ENCODE assay signal across 15 mouse cellular contexts in genomic region chr2:165736297-165736696, GRCm38 (mm10).
"Had no signal": no experiment of that assay in that cellular context is flagged by ENCODE, and none has a peak within 500 bp of the region (broad histone marks: within the 10 kb centered on the region; RNA-seq: fewer than 3 reads in every experiment).

No protein-coding gene starts in this region.

- H3K4me3 ChIP-seq: limb, embryonic 12.5 days; liver, embryonic 13.5 days; lung, embryonic 15.5 days; megakaryocyte, embryonic 14.5 days; midbrain, embryonic 12.5 days; neural tube, embryonic 12.5 days; stomach, embryonic 15.5 days had no signal

- ATAC-seq: liver, postnatal 0 days had no signal

- H3K36me3 ChIP-seq: limb, embryonic 12.5 days; liver, embryonic 13.5 days; lung, embryonic 15.5 days; midbrain, embryonic 12.5 days; stomach, embryonic 15.5 days had no signal

- H3K27me3 ChIP-seq: liver, embryonic 13.5 days; lung, embryonic 15.5 days; neural tube, embryonic 12.5 days; stomach, embryonic 15.5 days had no signal

- H3K4me2 ChIP-seq: limb, embryonic 12.5 days; liver, embryonic 13.5 days; lung, embryonic 15.5 days; midbrain, embryonic 12.5 days; neural tube, embryonic 12.5 days; stomach, embryonic 15.5 days had no signal

- H3K9ac ChIP-seq: limb, embryonic 12.5 days; liver, embryonic 13.5 days; liver, postnatal 0 days; lung, embryonic 15.5 days; midbrain, embryonic 12.5 days; neural tube, embryonic 12.5 days; stomach, embryonic 15.5 days had no signal

- H3K4me1 ChIP-seq: liver, embryonic 13.5 days; stomach, embryonic 15.5 days had no signal

- H3K9me3 ChIP-seq: liver, embryonic 13.5 days; lung, embryonic 15.5 days; megakaryocyte, embryonic 14.5 days; stomach, embryonic 15.5 days had no signal

- DNase-seq: kidney, adult 8-10 months; kidney, postnatal 25 days; liver; liver, embryonic 13.5 days; liver, postnatal 0 days; lung, postnatal 14 days; retina, postnatal 1 day; thymus, postnatal 36 days had no signal

- H3K27ac ChIP-seq: limb, embryonic 12.5 days; liver, embryonic 13.5 days; lung, embryonic 15.5 days; macrophage; midbrain, embryonic 12.5 days; neural tube, embryonic 12.5 days; stomach, embryonic 15.5 days had no signal
